Mouse (Mus musculus) adrenal gland, adult 18-20 months (tissue): ENCODE results near the gene Pik3r5. TPM values are rescaled to one million over a fixed set of nuclear protein-coding genes. Genes with fewer than 3 reads are reported as not detected.
A peak's percentile ranks its signal among the peaks of the same experiment; 100 is the strongest.

Experiments
- DNase-seq, 2 experiments: peaks; one replicate each; pipeline ENCODE4 v3.0.0; 2021 to 2022; ENCODE audit warnings: low spot score in 2 of 2
- long read RNA-seq, 2 experiments: library from polyadenylated mRNA; stranded (forward); transcript quantifications; one replicate each; pipeline ENCODE4 v2.0.0; 2021
- total RNA-seq, 2 experiments: library from RNA; stranded (reverse); gene quantifications; 1 replicate in 1 of 2; 2 replicates in 1 of 2; pipeline ENCODE4 v1.2.3; 2021

Pik3r5 gene
- total RNA-seq, result 1 to 10 TPM; 1.6 to 3.0 TPM
- long read RNA-seq, experiment 1, full-length matches to known transcripts, result 1 of 1 reads
- long read RNA-seq, experiment 1, partial matches to known transcripts, result 0 of 1 reads
- long read RNA-seq, experiment 1, other reads (novel, unspliced or antisense), result 0 of 1 reads
- long read RNA-seq, experiment 2, partial matches to known transcripts, result 1 of 1 reads
- long read RNA-seq, experiment 2, other reads (novel, unspliced or antisense), result 0 of 1 reads

GRCm38 (mm10) chr11:68431699-68432360, at the start of gene Pik3r5:
Gene Pik3r5 (plus strand): TSS chr11:68432121.
- DNase-seq, result peak; percentile 74 to 78

GRCm38 (mm10) chr11:68383519-68383918, 48.4 kb upstream of the Pik3r5 start:
- no peak for DNase-seq

GRCm38 (mm10) chr11:68384131-68384530, 47.8 kb upstream of the Pik3r5 start:
- no peak for DNase-seq

GRCm38 (mm10) chr11:68384592-68385020, 47.3 kb upstream of the Pik3r5 start:
- no peak for DNase-seq

GRCm38 (mm10) chr11:68385021-68385821, 46.7 kb upstream of the Pik3r5 start:
- peak; percentile 46 to 52 for DNase-seq

GRCm38 (mm10) chr11:68385921-68386588, 45.9 kb upstream of the Pik3r5 start:
- peak; percentile 26 to 45 for DNase-seq

GRCm38 (mm10) chr11:68386589-68387440, 45.1 kb upstream of the Pik3r5 start:
- peak; percentile 53 for DNase-seq

- no peak for DNase-seq
These were observed 44.5 kb upstream of the Pik3r5 start for GRCm38 (mm10) chr11:68387441-68387760.

- DNase-seq, result no peak
These were observed 43.8 kb upstream of the Pik3r5 start for GRCm38 (mm10) chr11:68387971-68388654.

GRCm38 (mm10) chr11:68388655-68389015, 43.3 kb upstream of the Pik3r5 start:
- DNase-seq, result no peak

- DNase-seq, result no peak
These were observed 42.3 kb upstream of the Pik3r5 start for GRCm38 (mm10) chr11:68389621-68390020.

GRCm38 (mm10) chr11:68390381-68391287, 41.3 kb upstream of the Pik3r5 start:
- DNase-seq, result no peak

GRCm38 (mm10) chr11:68393897-68394490, 37.9 kb upstream of the Pik3r5 start:
- no peak for DNase-seq

GRCm38 (mm10) chr11:68394749-68395148, 37.2 kb upstream of the Pik3r5 start:
- DNase-seq, result no peak

GRCm38 (mm10) chr11:68395546-68395945, 36.4 kb upstream of the Pik3r5 start:
- no peak for DNase-seq

- DNase-seq, result no peak
These were observed 32.9 kb upstream of the Pik3r5 start for GRCm38 (mm10) chr11:68398891-68399547.

GRCm38 (mm10) chr11:68399548-68400020, 32.3 kb upstream of the Pik3r5 start:
- no peak for DNase-seq
